Comparison of ENCODE assay signal across 22 mouse cellular contexts in genomic region chr2:42539555-42539954, GRCm38 (mm10).
DNase-seq lines count a peak whose midpoint lies in the region; ATAC-seq and TF ChIP-seq lines count a peak whose summit lies in the region.
"Had no signal": no experiment of that assay in that cellular context is flagged by ENCODE, and none has a peak within 500 bp of the region (broad histone marks: within the 10 kb centered on the region; RNA-seq: fewer than 3 reads in every experiment).

No protein-coding gene starts in this region.

- H3K36me3 ChIP-seq in intestine, embryonic 15.5 days, result no peaks in the 10 kb centered on the region
- no peaks in the 10 kb centered on the region for H3K36me3 ChIP-seq in intestine, postnatal 0 days (ENCODE audit: control insufficient read depth, insufficient read depth)
- H3K36me3 ChIP-seq: embryonic facial prominence, embryonic 13.5 days; embryonic facial prominence, embryonic 15.5 days; forebrain, embryonic 10.5 days; forebrain, embryonic 12.5 days had no signal

- H3K27me3 ChIP-seq in intestine, embryonic 15.5 days (replicated peaks), result no peaks in the 10 kb centered on the region
- no peaks in the 10 kb centered on the region for H3K27me3 ChIP-seq in intestine, postnatal 0 days (replicated peaks; ENCODE audit: control insufficient read depth, insufficient read depth, low read length)
- H3K27me3 ChIP-seq: embryonic facial prominence, embryonic 13.5 days; embryonic facial prominence, embryonic 15.5 days; forebrain, embryonic 12.5 days had no signal

- 62% methylated on average over 5 of the region's 5 CpGs for WGBS in intestine, embryonic 15.5 days
- WGBS in intestine, postnatal 0 days, result 37% methylated on average over 5 of the region's 5 CpGs

- H3K9ac ChIP-seq in intestine, embryonic 15.5 days, result no peak overlapping the region
- no peak overlapping the region for H3K9ac ChIP-seq in intestine, postnatal 0 days (ENCODE audit: low read depth, low read length)
- H3K9ac ChIP-seq: embryonic facial prominence, embryonic 13.5 days; embryonic facial prominence, embryonic 15.5 days; forebrain, embryonic 12.5 days had no signal

- DNase-seq in embryo, embryonic 11 days, result peak; percentile 3
- DNase-seq in embryo, embryonic 10 days (ENCODE audit: low spot score), result no peak
- no peak for DNase-seq in thymus, adult 18-20 months
- DNase-seq in kidney, adult 18-20 months, result no peak
- DNase-seq: adrenal gland, adult 2 months; adrenal gland, postnatal 10 days; adrenal gland, postnatal 25 days; cerebellum, adult 11 months; cerebellum, adult 18-20 months; cerebellum, adult 8-10 months; cerebellum, adult 9-11 months; cerebellum, postnatal 14 days; cerebellum, postnatal 36 days had no signal

- no peaks in the 10 kb centered on the region for H3K4me1 ChIP-seq in intestine, embryonic 15.5 days (replicated peaks)
- H3K4me1 ChIP-seq in intestine, postnatal 0 days (replicated peaks; ENCODE audit: control insufficient read depth, insufficient read depth, low read length), result no peaks in the 10 kb centered on the region
- H3K4me1 ChIP-seq: embryonic facial prominence, embryonic 13.5 days; embryonic facial prominence, embryonic 15.5 days had no signal

- no peak overlapping the region for H3K4me2 ChIP-seq in intestine, embryonic 15.5 days (replicated peaks)
- H3K4me2 ChIP-seq in intestine, postnatal 0 days (replicated peaks; ENCODE audit: low read depth), result no peak overlapping the region
- H3K4me2 ChIP-seq: embryonic facial prominence, embryonic 13.5 days; embryonic facial prominence, embryonic 15.5 days; forebrain, embryonic 12.5 days had no signal

- no peak overlapping the region for H3K27ac ChIP-seq in intestine, embryonic 15.5 days
- H3K27ac ChIP-seq in intestine, postnatal 0 days (ENCODE audit: low read depth, low read length), result no peak overlapping the region
- H3K27ac ChIP-seq: embryonic facial prominence, embryonic 13.5 days; embryonic facial prominence, embryonic 15.5 days; forebrain, embryonic 10.5 days; forebrain, embryonic 12.5 days had no signal

- no peak for TF ChIP-seq CTCF in intestine, postnatal 0 days (IDR thresholded peaks at IDR 0.05; ENCODE audit: low read depth)

- H3K4me3 ChIP-seq in intestine, embryonic 15.5 days (replicated peaks), result no peak overlapping the region
- no peak overlapping the region for H3K4me3 ChIP-seq in intestine, postnatal 0 days (ENCODE audit: low read depth, low read length)
- H3K4me3 ChIP-seq: embryonic facial prominence, embryonic 13.5 days; embryonic facial prominence, embryonic 15.5 days; erythroblast, embryonic 14.5 days; forebrain, embryonic 10.5 days; forebrain, embryonic 12.5 days had no signal

- ATAC-seq in intestine, embryonic 15.5 days, result peak; percentile 63; the same call in 1 of the 2 replicates
- peak; percentile 66 for ATAC-seq in intestine, postnatal 0 days
- ATAC-seq: forebrain, embryonic 14.5 days; forebrain, embryonic 16.5 days had no signal

- H3K9me3 ChIP-seq in intestine, embryonic 15.5 days, result no peaks in the 10 kb centered on the region
- no peaks in the 10 kb centered on the region for H3K9me3 ChIP-seq in intestine, postnatal 0 days (ENCODE audit: control insufficient read depth)
- H3K9me3 ChIP-seq: embryonic facial prominence, embryonic 13.5 days; embryonic facial prominence, embryonic 15.5 days; forebrain, embryonic 10.5 days; forebrain, embryonic 12.5 days had no signal
